In genomic region chr4:54953657-54954395, GRCm38 (mm10) we compare ENCODE assay signal across 24 mouse cellular contexts. TPM values are rescaled to one million over a fixed set of nuclear protein-coding genes. Genes with fewer than 3 reads are reported as not detected.
A peak's percentile ranks its signal among the peaks of the same experiment; 100 is the strongest.
DNase-seq lines count a peak whose midpoint lies in the region; ATAC-seq lines count a peak whose summit lies in the region.
"Had no signal": no experiment of that assay in that cellular context is flagged by ENCODE, and none has a peak within 500 bp of the region (broad histone marks: within the 10 kb centered on the region; RNA-seq: fewer than 3 reads in every experiment).

No protein-coding gene starts in this region.

- H3K9ac ChIP-seq in embryonic facial prominence, embryonic 14.5 days (ENCODE audit: low read depth, low read length) = no peak overlapping the region
- H3K9ac ChIP-seq in heart, embryonic 13.5 days = no peak overlapping the region
- no peak overlapping the region for H3K9ac ChIP-seq in heart, embryonic 12.5 days
- H3K9ac ChIP-seq in lung, embryonic 16.5 days (ENCODE audit: low read length) = no peak overlapping the region
- no peak overlapping the region for H3K9ac ChIP-seq in neural tube, embryonic 13.5 days
- H3K9ac ChIP-seq: embryonic facial prominence, embryonic 13.5 days; heart, embryonic 15.5 days; hindbrain, embryonic 13.5 days; limb, embryonic 13.5 days; liver, embryonic 15.5 days had no signal

- WGBS in embryonic facial prominence, embryonic 14.5 days = 80% methylated on average over 9 of the region's 9 CpGs
- WGBS in embryonic facial prominence, embryonic 10.5 days = 90% methylated on average over 9 of the region's 9 CpGs
- WGBS in heart, embryonic 13.5 days = 78% methylated on average over 9 of the region's 9 CpGs
- 82% methylated on average over 9 of the region's 9 CpGs for WGBS in heart, embryonic 12.5 days
- WGBS in lung, embryonic 16.5 days = 64% methylated on average over 9 of the region's 9 CpGs
- WGBS in neural tube, embryonic 13.5 days = 90% methylated on average over 9 of the region's 9 CpGs

- no peak overlapping the region for H3K4me2 ChIP-seq in embryonic facial prominence, embryonic 14.5 days (ENCODE audit: low read depth, low read length)
- no peak overlapping the region for H3K4me2 ChIP-seq in heart, embryonic 13.5 days
- no peak overlapping the region for H3K4me2 ChIP-seq in heart, embryonic 12.5 days
- no peak overlapping the region for H3K4me2 ChIP-seq in lung, embryonic 16.5 days (ENCODE audit: low read depth, low read length)
- peak overlapping the region; percentile 7 for H3K4me2 ChIP-seq in neural tube, embryonic 13.5 days
- H3K4me2 ChIP-seq: embryonic facial prominence, embryonic 13.5 days; heart, embryonic 15.5 days; limb, embryonic 13.5 days; liver, embryonic 15.5 days had no signal

- ATAC-seq in embryonic facial prominence, embryonic 14.5 days (ENCODE audit: low read depth) = no peak
- no peak for ATAC-seq in heart, embryonic 13.5 days (ENCODE audit: extremely low read depth, insufficient number of reproducible peaks, low FRiP score, low TSS enrichment)
- no peak for ATAC-seq in heart, embryonic 12.5 days (ENCODE audit: insufficient number of reproducible peaks, low FRiP score)
- no peak for ATAC-seq in lung, embryonic 16.5 days (ENCODE audit: low read depth)
- no peak for ATAC-seq in neural tube, embryonic 13.5 days (ENCODE audit: low read depth)
- ATAC-seq: activated CD4-positive, CD25-positive, alpha-beta regulatory T cell, adult 4 months had no signal

- H3K27me3 ChIP-seq in embryonic facial prominence, embryonic 14.5 days (replicated peaks; ENCODE audit: control insufficient read depth, insufficient read depth, low read length) = no peaks in the 10 kb centered on the region
- H3K27me3 ChIP-seq in embryonic facial prominence, embryonic 10.5 days (replicated peaks; ENCODE audit: low read depth, poor library complexity, severe bottlenecking) = no peaks in the 10 kb centered on the region
- no peaks in the 10 kb centered on the region for H3K27me3 ChIP-seq in heart, embryonic 13.5 days (replicated peaks)
- H3K27me3 ChIP-seq in heart, embryonic 12.5 days (replicated peaks) = no peaks in the 10 kb centered on the region
- H3K27me3 ChIP-seq in lung, embryonic 16.5 days (ENCODE audit: control insufficient read depth, insufficient read depth, low read depth, low read length) = no peaks in the 10 kb centered on the region
- H3K27me3 ChIP-seq in neural tube, embryonic 13.5 days = no peaks in the 10 kb centered on the region
- H3K27me3 ChIP-seq: embryonic facial prominence, embryonic 13.5 days; heart, embryonic 15.5 days; hindbrain, embryonic 13.5 days; limb, embryonic 13.5 days had no signal

- H3K36me3 ChIP-seq in embryonic facial prominence, embryonic 14.5 days (ENCODE audit: control insufficient read depth, insufficient read depth, low read length) = no peaks in the 10 kb centered on the region
- H3K36me3 ChIP-seq in embryonic facial prominence, embryonic 10.5 days (replicated peaks) = peaks cover 72% of the 10 kb centered on the region
- H3K36me3 ChIP-seq in heart, embryonic 13.5 days = 0 out of 2 replicates have a peak, but pooled peaks cover 3% of the 10 kb centered on the region
- H3K36me3 ChIP-seq in heart, embryonic 12.5 days = 0 out of 2 replicates have a peak, but pooled peaks cover 10% of the 10 kb centered on the region
- no peaks in the 10 kb centered on the region for H3K36me3 ChIP-seq in lung, embryonic 16.5 days (ENCODE audit: control insufficient read depth, insufficient read depth, low read length)
- peaks cover 11% of the 10 kb centered on the region; the same call in 1 of the 2 replicates for H3K36me3 ChIP-seq in neural tube, embryonic 13.5 days
- H3K36me3 ChIP-seq: heart, embryonic 15.5 days; liver, embryonic 15.5 days had no signal

- no peaks in the 10 kb centered on the region for H3K9me3 ChIP-seq in embryonic facial prominence, embryonic 14.5 days (ENCODE audit: control insufficient read depth, low read length)
- no peaks in the 10 kb centered on the region for H3K9me3 ChIP-seq in embryonic facial prominence, embryonic 10.5 days
- H3K9me3 ChIP-seq in heart, embryonic 13.5 days = no peaks in the 10 kb centered on the region
- H3K9me3 ChIP-seq in heart, embryonic 12.5 days (replicated peaks) = no peaks in the 10 kb centered on the region
- no peaks in the 10 kb centered on the region for H3K9me3 ChIP-seq in lung, embryonic 16.5 days (ENCODE audit: control insufficient read depth, low read length)
- H3K9me3 ChIP-seq in neural tube, embryonic 13.5 days = no peaks in the 10 kb centered on the region
- H3K9me3 ChIP-seq: embryonic facial prominence, embryonic 13.5 days; heart, embryonic 15.5 days; hindbrain, embryonic 13.5 days; limb, embryonic 13.5 days; liver, embryonic 15.5 days had no signal

- H3K4me3 ChIP-seq in embryonic facial prominence, embryonic 14.5 days (ENCODE audit: low read depth, low read length) = no peak overlapping the region
- no peak overlapping the region for H3K4me3 ChIP-seq in embryonic facial prominence, embryonic 10.5 days
- H3K4me3 ChIP-seq in heart, embryonic 13.5 days = no peak overlapping the region
- no peak overlapping the region for H3K4me3 ChIP-seq in heart, embryonic 12.5 days
- H3K4me3 ChIP-seq in lung, embryonic 16.5 days (ENCODE audit: low read length) = no peak overlapping the region
- H3K4me3 ChIP-seq in neural tube, embryonic 13.5 days = no peak overlapping the region
- H3K4me3 ChIP-seq: embryonic facial prominence, embryonic 13.5 days; heart, embryonic 15.5 days; hindbrain, embryonic 13.5 days; limb, embryonic 13.5 days; liver, embryonic 15.5 days had no signal

- DNase-seq in embryonic facial prominence, embryonic 14.5 days (ENCODE audit: low spot score) = no peak
- no peak for DNase-seq in embryonic facial prominence, embryonic 10.5 days (ENCODE audit: low spot score)
- DNase-seq in lung, postnatal 25 days (ENCODE audit: low spot score) = no peak
- no peak for DNase-seq in neural tube, embryonic 10.5 days (ENCODE audit: extremely low spot score, low spot score)
- DNase-seq: adrenal gland, postnatal 10 days; cerebellum, adult 2 months; cerebellum, postnatal 25 days; gastrocnemius, postnatal 10 days; heart, postnatal 36 days; layer of hippocampus, adult 9-11 months; retina, postnatal 1 day; thymus, adult 18-20 months; thymus, postnatal 36 days had no signal

- peaks cover 30% of the 10 kb centered on the region for H3K4me1 ChIP-seq in embryonic facial prominence, embryonic 14.5 days (ENCODE audit: control insufficient read depth, insufficient read depth, low read length)
- peaks cover 32% of the 10 kb centered on the region for H3K4me1 ChIP-seq in embryonic facial prominence, embryonic 10.5 days
- H3K4me1 ChIP-seq in heart, embryonic 13.5 days = peaks cover 46% of the 10 kb centered on the region
- peaks cover 24% of the 10 kb centered on the region for H3K4me1 ChIP-seq in heart, embryonic 12.5 days (replicated peaks)
- H3K4me1 ChIP-seq in lung, embryonic 16.5 days (replicated peaks; ENCODE audit: control insufficient read depth, insufficient read depth, low read length) = peaks cover 27% of the 10 kb centered on the region
- H3K4me1 ChIP-seq in neural tube, embryonic 13.5 days (replicated peaks) = peaks cover 76% of the 10 kb centered on the region
- H3K4me1 ChIP-seq: liver, embryonic 15.5 days had no signal

- H3K27ac ChIP-seq in embryonic facial prominence, embryonic 14.5 days (replicated peaks; ENCODE audit: low read depth, low read length) = peak overlapping the region; percentile 24; the same call in 1 of the 2 replicates
- no peak overlapping the region for H3K27ac ChIP-seq in embryonic facial prominence, embryonic 10.5 days (replicated peaks)
- H3K27ac ChIP-seq in heart, embryonic 13.5 days (replicated peaks) = 0 out of 2 replicates have a peak overlapping the region, but pooled peaks have one; percentile 6
- no peak overlapping the region for H3K27ac ChIP-seq in heart, embryonic 12.5 days (ENCODE audit: poor library complexity, severe bottlenecking)
- peak overlapping the region; percentile 67 for H3K27ac ChIP-seq in lung, embryonic 16.5 days (ENCODE audit: low read length)
- H3K27ac ChIP-seq in neural tube, embryonic 13.5 days (replicated peaks) = no peak overlapping the region
- H3K27ac ChIP-seq: embryonic facial prominence, embryonic 13.5 days; heart, embryonic 15.5 days; hindbrain, embryonic 13.5 days; kidney, postnatal 0 days; limb, embryonic 13.5 days; liver, embryonic 15.5 days had no signal

RNA-seq across cellular contexts. Expression of gene Zfp462, which starts 9.0 kb away (rescaled TPM):
- polyA plus RNA-seq in embryonic facial prominence, embryonic 14.5 days (2014; fragmentation: Nextera tagmentation; extraction: Ambion mirVana) = 3.0 and 6.7 TPM in 2 replicates
- polyA plus RNA-seq in embryonic facial prominence, embryonic 10.5 days (2016; fragmentation: Nextera tagmentation; extraction: Ambion mirVana) = 14.8 TPM in 2 replicates
- polyA plus RNA-seq in heart, embryonic 13.5 days (2015; fragmentation: Nextera tagmentation; extraction: Ambion mirVana) = 3.1 TPM in 2 replicates
- 3.1 and 3.6 TPM in 2 replicates for polyA plus RNA-seq in heart, embryonic 12.5 days (2016; fragmentation: Nextera tagmentation; extraction: Ambion mirVana)
- 2.6 and 2.7 TPM in 2 replicates for polyA plus RNA-seq in lung, embryonic 16.5 days (2015; fragmentation: Nextera tagmentation; extraction: Ambion mirVana)
- 15.3 and 18.2 TPM in 2 replicates for polyA plus RNA-seq in neural tube, embryonic 13.5 days (2015; fragmentation: Nextera tagmentation; extraction: Ambion mirVana)

Comparison
In these comparisons a context has a peak if more than half of its experiments do, and no peak if none do; other contexts are left out.
1. H3K27ac ChIP-seq: peak in embryonic facial prominence, embryonic 14.5 days (single experiment), heart, embryonic 13.5 days (single experiment) and lung, embryonic 16.5 days (single experiment); none in embryonic facial prominence, embryonic 10.5 days (single experiment), heart, embryonic 12.5 days (single experiment) and neural tube, embryonic 13.5 days (single experiment).